13 mouse cellular contexts compared by ENCODE assay signal in the genomic region with DNA sequence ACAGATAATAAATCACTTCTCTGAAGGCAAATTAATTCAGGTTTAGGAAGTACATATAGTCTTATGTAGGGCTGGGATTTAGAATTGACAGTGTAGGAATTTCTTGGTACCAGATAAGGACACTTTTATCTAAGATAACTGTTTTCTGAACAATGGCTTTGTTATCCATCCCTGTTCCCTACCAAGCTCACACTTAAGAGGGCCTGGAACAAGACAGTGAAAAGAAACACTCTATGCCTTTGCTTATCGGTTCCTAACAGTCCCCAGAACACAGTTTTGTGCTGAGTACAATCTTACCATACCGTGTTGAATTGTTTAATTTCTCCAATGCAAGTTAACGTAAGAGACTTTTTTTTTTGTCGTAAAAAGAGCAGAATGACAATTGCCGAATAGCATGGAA. TPM values are rescaled to one million over a fixed set of nuclear protein-coding genes. Genes with fewer than 3 reads are reported as not detected.
A peak's percentile ranks its signal among the peaks of the same experiment; 100 is the strongest.
DNase-seq lines count a peak whose midpoint lies in the region; ATAC-seq lines count a peak whose summit lies in the region.
"Had no signal": no experiment of that assay in that cellular context is flagged by ENCODE, and none has a peak within 500 bp of the region (broad histone marks: within the 10 kb centered on the region; RNA-seq: fewer than 3 reads in every experiment).

No protein-coding gene starts in this region.

- no peaks in the 10 kb centered on the region for H3K27me3 ChIP-seq in heart, embryonic 10.5 days (ENCODE audit: insufficient read depth, poor library complexity, severe bottlenecking)
- no peaks in the 10 kb centered on the region for H3K27me3 ChIP-seq in kidney, embryonic 14.5 days (ENCODE audit: control insufficient read depth, insufficient read depth, low read length)
- no peaks in the 10 kb centered on the region for H3K27me3 ChIP-seq in midbrain, embryonic 14.5 days (ENCODE audit: control insufficient read depth, insufficient read depth, low read length)
- H3K27me3 ChIP-seq in midbrain, embryonic 16.5 days (ENCODE audit: control insufficient read depth, insufficient read depth, low read depth, low read length), result no peaks in the 10 kb centered on the region

- WGBS in heart, embryonic 10.5 days, result 46% methylated on average over 5 of the region's 5 CpGs
- WGBS in kidney, embryonic 14.5 days, result 76% methylated on average over 5 of the region's 5 CpGs
- WGBS in midbrain, embryonic 14.5 days, result 82% methylated on average over 5 of the region's 5 CpGs
- 82% methylated on average over 5 of the region's 5 CpGs for WGBS in midbrain, embryonic 16.5 days

- H3K36me3 ChIP-seq in heart, embryonic 10.5 days, result no peaks in the 10 kb centered on the region
- no peaks in the 10 kb centered on the region for H3K36me3 ChIP-seq in kidney, embryonic 14.5 days (ENCODE audit: control insufficient read depth, insufficient read depth, low read length)
- no peaks in the 10 kb centered on the region for H3K36me3 ChIP-seq in midbrain, embryonic 14.5 days (ENCODE audit: control insufficient read depth, insufficient read depth, low read length)
- no peaks in the 10 kb centered on the region for H3K36me3 ChIP-seq in midbrain, embryonic 16.5 days (ENCODE audit: control insufficient read depth, insufficient read depth, low read length)
- H3K36me3 ChIP-seq: G1E had no signal

- H3K9me3 ChIP-seq in heart, embryonic 10.5 days, result no peaks in the 10 kb centered on the region
- H3K9me3 ChIP-seq in kidney, embryonic 14.5 days (ENCODE audit: control insufficient read depth, low read length), result no peaks in the 10 kb centered on the region
- no peaks in the 10 kb centered on the region for H3K9me3 ChIP-seq in midbrain, embryonic 14.5 days (ENCODE audit: control insufficient read depth, low read length)
- no peaks in the 10 kb centered on the region for H3K9me3 ChIP-seq in midbrain, embryonic 16.5 days (replicated peaks; ENCODE audit: control insufficient read depth, low read length, poor library complexity, severe bottlenecking)

- ATAC-seq in kidney, embryonic 14.5 days (ENCODE audit: low FRiP score, low TSS enrichment), result no peak
- ATAC-seq in midbrain, embryonic 14.5 days (ENCODE audit: low FRiP score, low TSS enrichment), result no peak
- no peak for ATAC-seq in midbrain, embryonic 16.5 days
- 0 out of 2 replicates have a peak, but pooled peaks have one; percentile 2 for ATAC-seq in megakaryocyte, adult 5-6 weeks (ENCODE audit: poor library complexity, severe bottlenecking)
- ATAC-seq: inflammation-experienced regulatory T-cells, adult 6 months had no signal

- peaks cover 9% of the 10 kb centered on the region; the same call in 1 of the 2 replicates for H3K4me1 ChIP-seq in heart, embryonic 10.5 days
- H3K4me1 ChIP-seq in kidney, embryonic 14.5 days (ENCODE audit: control insufficient read depth, insufficient read depth, low read length), result 0 out of 2 replicates have a peak, but pooled peaks cover 5% of the 10 kb centered on the region
- H3K4me1 ChIP-seq in midbrain, embryonic 14.5 days (ENCODE audit: control insufficient read depth, insufficient read depth, low read length), result peaks cover 6% of the 10 kb centered on the region; the same call in 1 of the 2 replicates
- H3K4me1 ChIP-seq in midbrain, embryonic 16.5 days (ENCODE audit: control insufficient read depth, insufficient read depth, low read length), result no peaks in the 10 kb centered on the region

- H3K4me3 ChIP-seq in heart, embryonic 10.5 days, result peak overlapping the region; percentile 56
- peak overlapping the region; percentile 28 for H3K4me3 ChIP-seq in kidney, embryonic 14.5 days (ENCODE audit: low read length)
- H3K4me3 ChIP-seq in midbrain, embryonic 14.5 days (replicated peaks; ENCODE audit: low read depth, low read length), result 0 out of 2 replicates have a peak overlapping the region, but pooled peaks have one; percentile 21
- no peak overlapping the region for H3K4me3 ChIP-seq in midbrain, embryonic 16.5 days (ENCODE audit: low read depth, low read length)
- H3K4me3 ChIP-seq: erythroblast, embryonic 14.5 days had no signal

- no peak for DNase-seq in heart, embryonic 10.5 days (ENCODE audit: low spot score)
- no peak for DNase-seq in heart, adult 18-20 months
- DNase-seq in kidney, adult 11 months, result no peak
- DNase-seq in midbrain, embryonic 14.5 days, result no peak
- DNase-seq in adrenal gland, adult 8-10 months, result no peak
- DNase-seq: thymus, postnatal 36 days had no signal

- H3K9ac ChIP-seq in kidney, embryonic 14.5 days (ENCODE audit: low read depth, low read length), result no peak overlapping the region
- no peak overlapping the region for H3K9ac ChIP-seq in midbrain, embryonic 14.5 days (replicated peaks; ENCODE audit: low read length)
- no peak overlapping the region for H3K9ac ChIP-seq in midbrain, embryonic 16.5 days (ENCODE audit: low read depth, low read length)
- H3K9ac ChIP-seq: liver, embryonic 14.5 days had no signal

- peak overlapping the region; percentile 64; the same call in 1 of the 2 replicates for H3K27ac ChIP-seq in heart, embryonic 10.5 days
- H3K27ac ChIP-seq in kidney, embryonic 14.5 days (ENCODE audit: low read depth, low read length), result no peak overlapping the region
- H3K27ac ChIP-seq in midbrain, embryonic 14.5 days (replicated peaks; ENCODE audit: low read depth, low read length), result no peak overlapping the region
- no peak overlapping the region for H3K27ac ChIP-seq in midbrain, embryonic 16.5 days (ENCODE audit: low read length)
- H3K27ac ChIP-seq: liver, embryonic 14.5 days had no signal

- peak overlapping the region; percentile 52 for H3K4me2 ChIP-seq in kidney, embryonic 14.5 days (replicated peaks; ENCODE audit: low read depth, low read length)
- H3K4me2 ChIP-seq in midbrain, embryonic 14.5 days (ENCODE audit: low read length), result no peak overlapping the region
- no peak overlapping the region for H3K4me2 ChIP-seq in midbrain, embryonic 16.5 days (ENCODE audit: low read length)

RNA-seq across cellular contexts. Expression of gene Adgrl4, which starts 0.7 kb away (rescaled TPM):
- 7.9 and 9.2 TPM in 2 replicates for polyA plus RNA-seq in heart, embryonic 10.5 days (2016; fragmentation: Nextera tagmentation; extraction: Ambion mirVana)
- total RNA-seq in heart, adult 18-20 months (2021), result 10 to 100 TPM; 65.8 to 68.9 TPM
- 17.8 and 25.0 TPM in 2 replicates for polyA plus RNA-seq in kidney, embryonic 14.5 days (2014; fragmentation: Nextera tagmentation; extraction: Ambion mirVana)
- polyA plus RNA-seq in midbrain, embryonic 14.5 days (2014; fragmentation: Nextera tagmentation; extraction: Ambion mirVana), result 12.2 and 15.5 TPM in 2 replicates
- 15.8 and 15.9 TPM in 2 replicates for polyA plus RNA-seq in midbrain, embryonic 16.5 days (2015; fragmentation: Nextera tagmentation; extraction: Ambion mirVana)
- 14.7 and 20.0 TPM in 2 replicates for total RNA-seq in megakaryocyte, adult 5-6 weeks (2015)
- 6.6 and 8.6 TPM in 2 replicates for total RNA-seq in megakaryocyte, adult 5-6 weeks (2017)
- 100 to 1,000 TPM in 1 of 4 experiments, 10 to 100 TPM in 3; 66.8 to 100 (median 93.7) TPM for total RNA-seq in adrenal gland, adult 8-10 months (2022)
- polyA plus RNA-seq: erythroblast, embryonic 14.5 days; G1E; inflammation-experienced regulatory T-cells, adult 6 months had no signal
